Mouse (Mus musculus): ENCODE measurements around the gene Fzd4. TPM values are rescaled to one million over a fixed set of nuclear protein-coding genes. Genes with fewer than 3 reads are reported as not detected.

Gene Fzd4
- polyA plus RNA-seq, 1 experiment from 2014 or later = 2.6 TPM

DNA sequence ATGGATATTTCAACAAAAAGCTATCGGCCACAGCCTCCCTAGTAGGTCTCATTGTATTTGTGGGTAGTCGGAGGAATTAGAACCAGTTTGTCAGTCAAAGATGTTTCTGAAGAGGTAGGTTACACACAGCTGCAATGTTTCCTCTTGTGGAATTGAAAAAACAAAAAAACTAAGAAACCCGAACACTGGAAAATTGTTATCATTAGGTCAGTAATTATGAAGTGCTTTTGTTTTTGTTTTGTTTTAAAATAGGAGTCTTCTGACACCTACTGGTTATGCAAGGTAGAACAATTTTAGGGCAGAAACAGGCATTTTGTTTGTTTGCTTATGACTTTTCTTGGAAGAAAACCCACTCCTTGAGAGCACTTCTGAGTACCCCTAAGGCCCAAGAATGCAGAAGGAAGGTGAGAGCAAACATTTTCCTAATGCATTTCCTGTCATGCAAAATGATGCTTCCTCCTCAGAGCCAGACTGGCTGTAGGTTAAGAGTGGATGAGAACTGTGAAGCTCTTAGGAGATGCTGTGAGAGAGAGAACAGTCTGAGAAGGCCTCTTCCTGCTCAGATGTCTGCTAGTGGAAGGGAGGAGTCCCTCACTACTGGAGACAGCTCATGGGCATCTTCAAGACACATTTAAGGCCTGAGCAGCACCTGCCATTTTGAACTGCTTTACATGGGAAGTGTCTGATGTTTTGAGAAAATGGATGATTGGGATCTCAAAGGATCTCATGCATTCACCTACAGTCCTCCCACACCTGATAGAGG is 14.9 kb downstream of the Fzd4 start:
- WGBS = 73% methylated on average over 3 of the region's 3 CpGs
- Histone ChIP-seq H3K4me1 (ENCODE audit: control insufficient read depth, insufficient read depth, low read length) (no peaks in the 10 kb centered on the region), H3K9ac (replicated peaks; ENCODE audit: low read length) (no peak overlapping the region), H3K4me2 (ENCODE audit: low read length) (no peak overlapping the region), H3K4me3 (replicated peaks; ENCODE audit: low read depth, low read length) (no peak overlapping the region), H3K9me3 (ENCODE audit: control insufficient read depth, low read length) (no peaks in the 10 kb centered on the region), H3K27ac (replicated peaks; ENCODE audit: low read depth, low read length) (no peak overlapping the region), H3K27me3 (ENCODE audit: control insufficient read depth, insufficient read depth, low read length) (no peaks in the 10 kb centered on the region), H3K36me3 (ENCODE audit: control insufficient read depth, insufficient read depth, low read length) (no peaks in the 10 kb centered on the region)
- DNase-seq (peak; percentile 62), ATAC-seq (ENCODE audit: low FRiP score, low TSS enrichment) (no peak; the same call in 1 of the 2 replicates)

DNA sequence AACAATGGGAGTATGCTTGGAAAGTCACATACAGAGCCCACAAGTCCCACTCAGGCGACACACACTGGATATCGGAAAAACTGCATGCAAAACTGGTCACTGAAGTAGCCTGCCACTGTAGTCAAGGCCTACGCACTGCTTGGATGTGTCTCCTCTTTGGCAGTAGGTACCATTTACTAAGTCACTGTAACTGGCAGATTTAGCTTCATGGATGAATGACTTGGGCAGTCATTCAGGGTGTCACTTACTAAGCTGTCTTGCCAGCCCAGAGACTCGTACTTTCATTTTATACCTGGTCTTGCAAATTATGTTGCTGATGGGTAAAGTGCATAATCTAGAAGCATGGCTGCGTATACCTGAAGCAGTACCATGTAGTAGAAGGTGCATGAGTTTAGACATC is 17.1 kb downstream of the Fzd4 start:
- no peak overlapping the region for H3K9ac ChIP-seq (replicated peaks; ENCODE audit: low read length)
- no peak for DNase-seq
- no peaks in the 10 kb centered on the region for H3K27me3 ChIP-seq (ENCODE audit: control insufficient read depth, insufficient read depth, low read length)
- H3K4me2 ChIP-seq (ENCODE audit: low read length) = no peak overlapping the region
- no peaks in the 10 kb centered on the region for H3K9me3 ChIP-seq (ENCODE audit: control insufficient read depth, low read length)
- no peak overlapping the region for H3K4me3 ChIP-seq (replicated peaks; ENCODE audit: low read depth, low read length)
- ATAC-seq (ENCODE audit: low FRiP score, low TSS enrichment) = no peak
- H3K4me1 ChIP-seq (ENCODE audit: control insufficient read depth, insufficient read depth, low read length) = no peaks in the 10 kb centered on the region
- H3K27ac ChIP-seq (replicated peaks; ENCODE audit: low read depth, low read length) = no peak overlapping the region
- WGBS = 95% methylated on average over 5 of the region's 5 CpGs
- H3K36me3 ChIP-seq (ENCODE audit: control insufficient read depth, insufficient read depth, low read length) = no peaks in the 10 kb centered on the region

DNA sequence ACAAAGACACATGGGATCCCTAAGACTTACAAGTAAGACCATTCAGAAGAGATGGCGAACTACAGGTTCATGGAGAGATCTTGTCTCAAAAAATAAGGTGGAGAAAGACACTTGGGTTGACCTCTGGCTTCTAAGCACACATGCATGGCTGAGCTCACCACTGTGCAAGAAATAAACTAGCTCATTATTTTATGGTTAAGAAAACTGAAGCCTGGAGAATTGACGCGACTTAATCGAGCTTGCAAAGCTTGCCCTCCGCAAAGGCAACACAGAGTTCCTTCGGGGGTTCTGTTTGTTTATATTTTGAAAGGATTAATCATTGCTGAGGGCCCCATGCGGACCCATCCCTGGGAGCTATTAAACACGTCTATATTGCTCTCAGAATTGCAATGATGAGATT is 18.5 kb downstream of the Fzd4 start:
- Histone ChIP-seq H3K4me2 (ENCODE audit: low read length) (no peak overlapping the region), H3K27me3 (ENCODE audit: control insufficient read depth, insufficient read depth, low read length) (no peaks in the 10 kb centered on the region), H3K4me3 (replicated peaks; ENCODE audit: low read depth, low read length) (no peak overlapping the region), H3K27ac (replicated peaks; ENCODE audit: low read depth, low read length) (no peak overlapping the region), H3K9ac (replicated peaks; ENCODE audit: low read length) (no peak overlapping the region), H3K36me3 (ENCODE audit: control insufficient read depth, insufficient read depth, low read length) (no peaks in the 10 kb centered on the region), H3K9me3 (ENCODE audit: control insufficient read depth, low read length) (no peaks in the 10 kb centered on the region), H3K4me1 (ENCODE audit: control insufficient read depth, insufficient read depth, low read length) (no peaks in the 10 kb centered on the region)
- ATAC-seq (ENCODE audit: low FRiP score, low TSS enrichment) (no peak), DNase-seq (no peak)
- WGBS = 61% methylated on average over 8 of the region's 8 CpGs

DNA sequence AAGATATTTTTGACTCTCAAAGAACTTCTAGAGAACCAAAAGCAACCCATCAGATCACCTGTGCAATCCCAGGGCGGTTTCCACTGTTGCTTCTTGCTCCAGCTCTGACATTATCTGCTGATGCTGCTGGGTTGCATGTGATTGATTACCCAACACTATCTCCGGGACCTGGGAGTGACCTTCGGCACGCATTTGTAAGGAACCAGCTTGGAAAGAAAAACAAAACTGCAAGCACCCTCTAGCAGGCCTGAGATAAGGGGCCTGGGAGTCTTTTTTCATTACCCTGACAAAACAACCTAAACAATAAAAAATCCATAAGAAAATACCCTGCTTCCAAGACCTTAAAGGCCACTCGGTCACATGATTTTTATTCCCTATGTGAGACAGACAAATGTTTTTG is 19.0 kb downstream of the Fzd4 start:
- no peak for DNase-seq
- Histone ChIP-seq H3K27me3 (ENCODE audit: control insufficient read depth, insufficient read depth, low read length) (no peaks in the 10 kb centered on the region), H3K9ac (replicated peaks; ENCODE audit: low read length) (no peak overlapping the region), H3K4me2 (ENCODE audit: low read length) (no peak overlapping the region), H3K9me3 (ENCODE audit: control insufficient read depth, low read length) (no peaks in the 10 kb centered on the region), H3K27ac (replicated peaks; ENCODE audit: low read depth, low read length) (no peak overlapping the region), H3K4me3 (replicated peaks; ENCODE audit: low read depth, low read length) (no peak overlapping the region), H3K36me3 (ENCODE audit: control insufficient read depth, insufficient read depth, low read length) (no peaks in the 10 kb centered on the region), H3K4me1 (ENCODE audit: control insufficient read depth, insufficient read depth, low read length) (no peaks in the 10 kb centered on the region)
- WGBS = 45% methylated on average over 5 of the region's 5 CpGs
- no peak for ATAC-seq (ENCODE audit: low FRiP score, low TSS enrichment)

DNA sequence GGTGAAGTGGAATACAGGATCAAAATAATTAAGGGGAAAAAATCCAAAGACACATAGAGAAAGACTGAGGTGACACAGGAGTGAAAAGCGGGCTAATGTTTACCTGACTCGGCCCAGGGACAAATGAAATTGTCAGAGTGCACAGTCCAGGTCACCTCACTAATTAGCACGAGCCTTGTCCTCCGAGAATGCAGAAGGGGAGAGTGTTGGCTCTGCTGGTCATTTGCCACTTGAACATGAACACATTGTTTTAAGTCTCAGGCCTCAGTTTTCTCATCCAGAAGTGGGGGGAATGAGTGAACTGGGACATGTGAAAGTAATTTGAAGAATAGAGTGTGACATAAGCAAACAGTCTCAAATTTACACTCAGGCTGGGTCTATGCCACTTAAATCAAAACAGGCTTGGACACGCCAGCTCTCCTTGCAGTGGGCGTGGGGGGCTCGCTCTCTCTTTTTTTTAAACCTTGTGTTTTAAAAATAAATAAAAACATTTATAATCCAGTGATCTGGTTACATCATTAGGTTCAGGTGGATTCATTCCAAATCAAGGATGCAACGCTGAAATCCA is 19.6 kb downstream of the Fzd4 start:
- Histone ChIP-seq H3K4me3 (replicated peaks; ENCODE audit: low read depth, low read length) (no peak overlapping the region), H3K9ac (replicated peaks; ENCODE audit: low read length) (no peak overlapping the region), H3K4me2 (ENCODE audit: low read length) (no peak overlapping the region), H3K4me1 (ENCODE audit: control insufficient read depth, insufficient read depth, low read length) (no peaks in the 10 kb centered on the region), H3K9me3 (ENCODE audit: control insufficient read depth, low read length) (no peaks in the 10 kb centered on the region), H3K27me3 (ENCODE audit: control insufficient read depth, insufficient read depth, low read length) (no peaks in the 10 kb centered on the region), H3K27ac (replicated peaks; ENCODE audit: low read depth, low read length) (no peak overlapping the region), H3K36me3 (ENCODE audit: control insufficient read depth, insufficient read depth, low read length) (no peaks in the 10 kb centered on the region)
- 78% methylated on average over 8 of the region's 8 CpGs for WGBS
- no peak for DNase-seq
- no peak for ATAC-seq (ENCODE audit: low FRiP score, low TSS enrichment)

DNA sequence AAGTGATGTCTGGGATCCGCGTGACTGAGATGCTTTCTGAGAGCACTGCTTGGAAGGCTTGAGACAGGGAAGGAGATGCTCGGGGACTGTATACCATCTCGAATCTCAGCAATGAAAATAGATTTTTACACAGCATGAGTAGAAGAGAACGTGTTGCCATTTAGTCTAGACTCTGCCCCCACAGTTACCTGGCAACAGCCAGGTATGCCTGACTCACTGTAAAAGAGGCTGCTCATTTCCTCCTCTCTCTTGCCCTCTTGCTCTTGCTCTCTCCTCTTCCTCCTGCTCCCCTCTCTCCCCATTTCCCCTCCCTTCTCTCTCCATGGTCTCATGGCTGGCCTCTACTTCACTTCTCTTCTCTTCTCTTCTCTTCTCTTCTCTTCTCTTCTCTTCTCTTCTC is 20.5 kb downstream of the Fzd4 start:
- ATAC-seq (ENCODE audit: low FRiP score, low TSS enrichment) = no peak
- Histone ChIP-seq H3K4me2 (ENCODE audit: low read length) (no peak overlapping the region), H3K4me1 (ENCODE audit: control insufficient read depth, insufficient read depth, low read length) (no peaks in the 10 kb centered on the region), H3K36me3 (ENCODE audit: control insufficient read depth, insufficient read depth, low read length) (no peaks in the 10 kb centered on the region), H3K9me3 (ENCODE audit: control insufficient read depth, low read length) (no peaks in the 10 kb centered on the region), H3K27me3 (ENCODE audit: control insufficient read depth, insufficient read depth, low read length) (no peaks in the 10 kb centered on the region), H3K4me3 (replicated peaks; ENCODE audit: low read depth, low read length) (no peak overlapping the region), H3K27ac (replicated peaks; ENCODE audit: low read depth, low read length) (no peak overlapping the region), H3K9ac (replicated peaks; ENCODE audit: low read length) (no peak overlapping the region)
- DNase-seq = no peak
- 87% methylated on average over 5 of the region's 5 CpGs for WGBS

GRCm38 (mm10) chr7:89425803-89426725 is 21.9 kb downstream of the Fzd4 start:
- no peaks in the 10 kb centered on the region for H3K27me3 ChIP-seq (ENCODE audit: control insufficient read depth, insufficient read depth, low read length)
- ATAC-seq (ENCODE audit: low FRiP score, low TSS enrichment) (no peak), DNase-seq (no peak)
- no peaks in the 10 kb centered on the region for H3K36me3 ChIP-seq (ENCODE audit: control insufficient read depth, insufficient read depth, low read length)
- no peak overlapping the region for H3K27ac ChIP-seq (replicated peaks; ENCODE audit: low read depth, low read length)
- WGBS = 81% methylated on average over 11 of the region's 11 CpGs
- H3K9me3 ChIP-seq (ENCODE audit: control insufficient read depth, low read length) = no peaks in the 10 kb centered on the region
- H3K9ac ChIP-seq (replicated peaks; ENCODE audit: low read length) = no peak overlapping the region
- H3K4me2 ChIP-seq (ENCODE audit: low read length) = no peak overlapping the region
- no peak overlapping the region for H3K4me3 ChIP-seq (replicated peaks; ENCODE audit: low read depth, low read length)
- H3K4me1 ChIP-seq (ENCODE audit: control insufficient read depth, insufficient read depth, low read length) = no peaks in the 10 kb centered on the region

GRCm38 (mm10) chr7:89427101-89427500 is 22.9 kb downstream of the Fzd4 start:
- no peak overlapping the region for H3K9ac ChIP-seq (replicated peaks; ENCODE audit: low read length)
- DNase-seq (no peak), ATAC-seq (ENCODE audit: low FRiP score, low TSS enrichment) (no peak)
- no peaks in the 10 kb centered on the region for H3K9me3 ChIP-seq (ENCODE audit: control insufficient read depth, low read length)
- H3K27ac ChIP-seq (replicated peaks; ENCODE audit: low read depth, low read length) = no peak overlapping the region
- H3K4me3 ChIP-seq (replicated peaks; ENCODE audit: low read depth, low read length) = no peak overlapping the region
- H3K36me3 ChIP-seq (ENCODE audit: control insufficient read depth, insufficient read depth, low read length) = no peaks in the 10 kb centered on the region
- no peaks in the 10 kb centered on the region for H3K4me1 ChIP-seq (ENCODE audit: control insufficient read depth, insufficient read depth, low read length)
- 59% methylated on average over 5 of the region's 5 CpGs for WGBS
- H3K27me3 ChIP-seq (ENCODE audit: control insufficient read depth, insufficient read depth, low read length) = no peaks in the 10 kb centered on the region
- no peak overlapping the region for H3K4me2 ChIP-seq (ENCODE audit: low read length)

All from midbrain, embryonic 14.5 days (tissue).